Mouse (Mus musculus) forebrain, embryonic 10.5 days (tissue): ENCODE results near the gene Camkmt. TPM values are rescaled to one million over a fixed set of nuclear protein-coding genes. Genes with fewer than 3 reads are reported as not detected.

Experiments
- DNase-seq: peaks from one replicate; pipeline ENCODE4 v3.0.0-alpha.2; 2017; ENCODE audit warnings: low spot score; ENCODE audit errors: extremely low spot score
- H3K27ac ChIP-seq: fragments of 300-500 bp; sonication (generic); 2 replicates; pipeline ENCODE4 v1.5.1; 2016; ENCODE audit warnings: mild to moderate bottlenecking
- H3K27me3 ChIP-seq: fragments of 300-500 bp; sonication (generic); 2 replicates; pipeline ENCODE4 v1.6.1; 2016; ENCODE audit warnings: mild to moderate bottlenecking; ENCODE audit not compliant: poor library complexity, severe bottlenecking
- H3K36me3 ChIP-seq: fragments of 300-500 bp; sonication (generic); replicated peaks from 2 replicates; pipeline ENCODE4 v1.6.1; 2016; ENCODE audit warnings: mild to moderate bottlenecking, moderate library complexity
- H3K4me1 ChIP-seq: fragments of 300-500 bp; sonication (generic); 2 replicates; pipeline ENCODE4 v1.6.1; 2016
- H3K4me3 ChIP-seq: fragments of 300-500 bp; sonication (generic); 2 replicates; pipeline ENCODE4 v1.5.1; 2016; ENCODE audit warnings: mild to moderate bottlenecking, moderate library complexity
- H3K9me3 ChIP-seq: fragments of 300-500 bp; sonication (generic); 2 replicates; pipeline ENCODE4 v1.6.1; 2016; ENCODE audit warnings: mild to moderate bottlenecking, moderate library complexity
- WGBS: fragments of 180-500 bp; shearing (Covaris S2); methylation state at CpG from one replicate; pipeline ENCODE4 v1.1.7; 2016; 5-methylcytosine and 5-hydroxymethylcytosine counted together
- polyA plus RNA-seq: library from polyadenylated mRNA; unstranded; fragments of >200 nt; fragmentation: Nextera tagmentation; extraction: Ambion mirVana; gene quantifications from 2 replicates; pipeline ENCODE4 v1.2.1, GENCODE M21; 2016

Gene Camkmt
- polyA plus RNA-seq, 1 experiment from 2014 or later, result 14.0 TPM

DNA sequence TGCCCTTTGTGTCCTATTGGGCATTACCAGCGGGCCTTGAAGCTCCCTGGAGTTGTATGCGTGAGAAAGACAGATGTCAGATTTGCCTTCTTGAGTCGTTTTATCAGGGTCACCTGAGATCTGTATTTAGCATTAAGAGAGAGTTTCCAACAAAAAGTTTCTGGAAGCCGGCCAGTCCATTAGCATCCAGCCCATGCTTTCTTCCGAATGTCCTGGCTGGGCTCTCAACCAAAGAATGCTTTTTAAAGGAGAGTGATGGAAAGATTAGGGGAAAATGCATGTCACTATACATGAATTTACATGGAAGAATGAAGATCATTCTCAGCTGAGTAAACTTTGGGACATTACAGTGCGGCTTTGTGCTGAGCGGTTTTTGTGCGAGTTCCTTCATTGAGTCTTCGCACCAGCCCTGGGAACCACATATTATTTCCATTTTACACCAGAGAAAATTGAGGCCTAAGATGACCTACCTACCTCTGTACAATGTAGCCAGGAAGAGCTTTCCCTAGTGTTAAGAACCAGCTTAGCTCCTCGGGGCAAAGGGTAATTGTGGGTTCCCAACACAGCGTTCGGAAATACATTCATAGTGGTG is 176.6 kb downstream of the Camkmt start:
- Histone ChIP-seq H3K9me3 (no peaks in the 10 kb centered on the region), H3K4me1 (peaks cover 16% of the 10 kb centered on the region), H3K27me3 (no peaks in the 10 kb centered on the region), H3K27ac (no peak overlapping the region), H3K4me3 (no peak overlapping the region), H3K36me3 (no peaks in the 10 kb centered on the region)
- 84% methylated on average over 12 of the region's 12 CpGs for WGBS
- no peak for DNase-seq

DNA sequence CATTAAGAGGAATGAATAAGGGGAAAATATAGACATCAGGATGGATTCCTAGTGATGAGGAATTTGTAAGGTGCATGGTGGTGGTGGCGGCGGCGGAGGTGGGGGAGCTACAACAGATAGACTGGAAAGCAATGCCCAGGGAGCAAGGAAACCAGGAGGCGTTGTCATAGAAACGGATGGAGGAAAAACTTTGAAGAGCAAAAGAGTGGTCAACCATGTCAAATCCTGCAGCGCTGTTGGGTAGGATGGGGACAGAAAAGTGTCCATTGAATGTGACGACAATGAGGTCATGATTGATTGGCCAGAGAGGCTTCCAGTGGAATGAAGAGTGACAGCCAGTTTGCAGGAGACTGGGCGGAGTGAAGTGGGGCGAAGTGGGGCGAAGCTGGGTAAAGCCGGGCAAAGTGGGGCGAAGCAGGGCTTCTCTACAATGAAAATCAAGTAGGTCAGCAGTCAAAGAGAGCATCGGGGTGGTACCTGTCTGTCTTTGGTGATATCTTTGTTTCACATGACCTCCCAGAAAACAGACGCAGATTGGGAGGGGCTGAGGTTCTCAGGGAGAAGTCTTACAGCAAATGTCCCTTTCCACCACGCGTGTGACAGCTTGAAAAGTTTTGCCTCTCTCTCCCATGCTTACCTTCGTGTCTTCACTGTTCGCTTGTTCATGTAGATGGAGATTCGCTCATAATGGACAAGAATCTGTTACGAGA is 181.3 kb downstream of the Camkmt start:
- WGBS, result 74% methylated on average over 20 of the region's 20 CpGs
- DNase-seq, result no peak
- no peak overlapping the region for H3K4me3 ChIP-seq
- no peaks in the 10 kb centered on the region for H3K9me3 ChIP-seq
- peaks cover 15% of the 10 kb centered on the region for H3K4me1 ChIP-seq
- no peaks in the 10 kb centered on the region for H3K27me3 ChIP-seq
- H3K27ac ChIP-seq, result no peak overlapping the region; the same call in 1 of the 2 replicates
- no peaks in the 10 kb centered on the region for H3K36me3 ChIP-seq

DNA sequence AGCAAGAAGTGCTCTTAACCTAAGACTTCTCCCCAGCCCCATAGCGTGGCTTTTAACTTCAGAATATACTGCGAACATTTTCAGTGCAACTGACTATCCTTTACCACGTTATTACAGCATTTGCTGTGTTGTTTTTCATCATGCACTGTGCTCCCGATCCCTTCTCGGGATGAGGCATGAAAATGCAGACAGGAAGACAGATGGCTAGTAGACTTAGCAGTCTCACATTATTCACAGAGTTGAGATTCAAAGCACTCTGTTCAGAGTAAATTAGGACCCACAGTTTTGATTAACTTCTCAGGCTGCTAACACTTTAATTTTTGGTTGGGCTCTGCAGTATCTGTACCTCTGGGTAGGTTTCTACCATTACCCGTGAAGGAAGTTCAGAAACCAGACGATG is 189.4 kb downstream of the Camkmt start:
- Histone ChIP-seq H3K27ac (no peak overlapping the region), H3K9me3 (no peaks in the 10 kb centered on the region; the same call in 1 of the 2 replicates), H3K27me3 (no peaks in the 10 kb centered on the region), H3K4me3 (no peak overlapping the region), H3K36me3 (no peaks in the 10 kb centered on the region), H3K4me1 (no peaks in the 10 kb centered on the region)
- no peak for DNase-seq
- WGBS, result 86% methylated on average over 7 of the region's 7 CpGs

- Histone ChIP-seq H3K27me3 (no peaks in the 10 kb centered on the region), H3K36me3 (no peaks in the 10 kb centered on the region), H3K4me3 (no peak overlapping the region), H3K4me1 (no peaks in the 10 kb centered on the region), H3K27ac (no peak overlapping the region), H3K9me3 (no peaks in the 10 kb centered on the region; the same call in 1 of the 2 replicates)
- DNase-seq, result no peak
- 80% methylated on average over 5 of the region's 5 CpGs for WGBS
Observed at GRCm38 (mm10) chr17:85282447-85282846, 192.1 kb downstream of the Camkmt start.

DNA sequence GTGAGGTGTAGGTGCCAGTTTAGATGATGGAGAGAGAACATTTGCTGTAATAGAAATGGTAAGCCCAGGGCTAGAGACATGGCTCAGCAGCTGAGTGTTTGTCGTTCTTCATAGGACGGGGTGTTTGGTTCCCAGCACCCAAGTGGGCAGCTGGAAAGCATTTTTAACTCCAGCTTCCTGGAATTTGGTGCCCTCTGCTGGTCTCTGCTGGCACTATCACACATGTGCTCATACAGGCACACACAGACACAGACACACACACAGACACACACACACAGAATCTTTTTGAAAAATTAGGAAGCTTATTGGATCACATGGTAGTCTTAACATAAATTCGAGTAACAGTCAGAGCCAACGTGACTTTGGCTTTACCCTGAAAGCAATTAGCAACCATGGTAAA is 200.8 kb downstream of the Camkmt start:
- no peak overlapping the region for H3K27ac ChIP-seq
- H3K27me3 ChIP-seq, result no peaks in the 10 kb centered on the region
- DNase-seq, result no peak
- H3K4me3 ChIP-seq, result no peak overlapping the region
- no peaks in the 10 kb centered on the region for H3K4me1 ChIP-seq
- no peaks in the 10 kb centered on the region for H3K36me3 ChIP-seq
- WGBS, result 94% methylated on average over 4 of the region's 4 CpGs
- H3K9me3 ChIP-seq, result no peaks in the 10 kb centered on the region

DNA sequence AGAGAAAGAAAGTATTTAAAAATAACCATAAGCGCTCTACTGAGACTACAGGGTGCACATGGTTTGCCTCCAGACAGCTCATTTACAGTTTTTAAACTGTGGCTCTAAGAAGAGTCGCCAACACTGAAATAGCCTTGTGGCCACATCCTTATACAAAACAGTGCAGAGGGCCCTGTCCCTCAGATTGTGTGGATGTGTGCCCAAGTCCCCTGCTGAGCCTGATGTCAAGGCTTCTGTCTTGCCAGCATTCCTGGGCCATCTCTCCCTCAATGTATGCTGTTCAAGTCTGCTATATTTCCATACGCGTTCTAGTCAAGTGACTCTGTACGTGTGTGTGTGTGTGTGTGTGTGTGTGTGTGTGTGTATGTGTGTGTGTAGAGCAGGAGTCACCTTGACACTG is 201.2 kb downstream of the Camkmt start:
- H3K36me3 ChIP-seq, result no peaks in the 10 kb centered on the region
- 97% methylated on average over 5 of the region's 5 CpGs for WGBS

GRCm38 (mm10) chr17:85292276-85292675 is 201.9 kb downstream of the Camkmt start:
- no peaks in the 10 kb centered on the region for H3K9me3 ChIP-seq

More for the DNA sequence above, 201.2 kb downstream of the Camkmt start:
- Histone ChIP-seq H3K4me3 (no peak overlapping the region), H3K4me1 (no peaks in the 10 kb centered on the region), H3K9me3 (no peaks in the 10 kb centered on the region), H3K27ac (no peak overlapping the region), H3K27me3 (no peaks in the 10 kb centered on the region)
- no peak for DNase-seq

DNA sequence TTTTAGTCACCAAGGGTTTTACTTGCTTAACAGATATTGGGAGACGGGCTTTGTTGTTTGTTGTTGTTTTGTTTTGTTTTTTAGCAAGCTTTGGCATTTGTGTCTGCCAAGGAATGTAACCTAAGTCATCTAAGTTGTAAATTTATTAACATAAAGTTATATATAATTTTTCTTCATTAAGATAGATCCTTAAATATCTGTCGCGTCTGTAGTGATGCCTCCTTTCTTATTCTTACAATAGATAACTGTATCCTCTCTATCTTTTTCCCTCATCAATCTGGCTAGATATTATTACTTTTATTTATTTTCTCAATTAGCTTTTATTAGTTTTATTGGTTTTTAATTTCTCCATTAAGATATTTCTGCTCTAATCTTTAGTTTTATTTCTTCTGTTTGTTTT is 213.3 kb downstream of the Camkmt start:
- H3K27ac ChIP-seq, result no peak overlapping the region
- no peaks in the 10 kb centered on the region for H3K27me3 ChIP-seq
- over 99% methylated on average over 3 of the region's 3 CpGs for WGBS
- H3K4me1 ChIP-seq, result no peaks in the 10 kb centered on the region
- no peaks in the 10 kb centered on the region for H3K36me3 ChIP-seq
- no peak for DNase-seq
- H3K9me3 ChIP-seq, result no peaks in the 10 kb centered on the region
- no peak overlapping the region for H3K4me3 ChIP-seq

More at GRCm38 (mm10) chr17:85292276-85292675, 201.9 kb downstream of the Camkmt start:
- no peak overlapping the region for H3K27ac ChIP-seq
- no peaks in the 10 kb centered on the region for H3K4me1 ChIP-seq
- no peak for DNase-seq
- no peak overlapping the region for H3K4me3 ChIP-seq
- H3K36me3 ChIP-seq, result no peaks in the 10 kb centered on the region
- WGBS, result 91% methylated on average over 6 of the region's 6 CpGs
- H3K27me3 ChIP-seq, result no peaks in the 10 kb centered on the region

GRCm38 (mm10) chr17:85308566-85308965 is 218.2 kb downstream of the Camkmt start:
- Histone ChIP-seq H3K27ac (no peak overlapping the region), H3K27me3 (no peaks in the 10 kb centered on the region), H3K4me3 (no peak overlapping the region), H3K9me3 (no peaks in the 10 kb centered on the region), H3K36me3 (no peaks in the 10 kb centered on the region), H3K4me1 (0 out of 2 replicates have a peak, but pooled peaks cover 3% of the 10 kb centered on the region)
- no peak for DNase-seq
- 88% methylated on average over 7 of the region's 7 CpGs for WGBS

DNA sequence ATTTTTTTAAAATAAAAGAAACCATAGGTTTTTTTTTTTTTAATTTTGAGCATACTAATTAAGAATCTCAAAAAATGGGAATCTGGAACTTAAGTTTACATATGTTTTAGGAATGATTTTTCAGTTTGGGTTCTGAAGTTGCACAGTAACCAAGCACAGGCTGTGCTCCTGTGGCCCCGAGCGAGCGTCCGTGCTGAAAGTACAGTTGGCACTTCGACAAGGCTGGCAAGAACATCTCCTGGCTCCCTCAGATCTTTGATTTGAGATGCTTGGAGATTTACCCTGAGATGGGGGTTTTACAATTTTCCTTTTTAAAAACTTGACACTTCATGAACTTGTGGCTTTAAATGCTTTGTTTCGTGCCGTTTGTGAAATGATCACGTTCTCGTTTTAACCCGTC is 218.7 kb downstream of the Camkmt start:
- Histone ChIP-seq H3K27me3 (no peaks in the 10 kb centered on the region), H3K27ac (no peak overlapping the region), H3K4me1 (0 out of 2 replicates have a peak, but pooled peaks cover 3% of the 10 kb centered on the region), H3K36me3 (no peaks in the 10 kb centered on the region), H3K9me3 (no peaks in the 10 kb centered on the region), H3K4me3 (no peak overlapping the region)
- DNase-seq, result no peak
- 97% methylated on average over 10 of the region's 10 CpGs for WGBS

GRCm38 (mm10) chr17:85311348-85311747 is 221.0 kb downstream of the Camkmt start:
- 87% methylated on average over 13 of the region's 13 CpGs for WGBS
- DNase-seq, result no peak
- Histone ChIP-seq H3K4me3 (no peak overlapping the region), H3K36me3 (no peaks in the 10 kb centered on the region), H3K27me3 (no peaks in the 10 kb centered on the region), H3K4me1 (0 out of 2 replicates have a peak, but pooled peaks cover 3% of the 10 kb centered on the region), H3K27ac (no peak overlapping the region), H3K9me3 (no peaks in the 10 kb centered on the region)

DNA sequence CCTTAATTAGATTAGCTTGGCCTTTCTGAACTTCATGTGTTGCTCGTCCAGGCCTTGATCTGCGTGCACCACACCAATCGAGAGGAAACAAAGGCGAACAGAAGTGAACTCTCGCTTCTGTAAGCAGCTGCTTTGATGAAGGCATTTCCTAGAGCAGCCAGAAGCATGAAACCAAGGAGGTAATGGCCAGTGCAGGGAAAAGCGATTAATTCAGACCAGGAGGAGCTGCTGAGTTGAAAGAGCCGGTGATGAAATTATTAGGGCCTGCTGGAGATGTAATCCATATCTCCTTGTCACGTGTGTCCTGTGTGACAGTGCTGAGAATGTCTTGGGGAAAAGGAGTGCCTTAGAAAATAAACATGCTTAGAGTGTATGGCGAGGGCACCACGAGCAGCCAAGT is 228.0 kb downstream of the Camkmt start:
- Histone ChIP-seq H3K27me3 (no peaks in the 10 kb centered on the region), H3K36me3 (no peaks in the 10 kb centered on the region), H3K27ac (no peak overlapping the region), H3K9me3 (no peaks in the 10 kb centered on the region), H3K4me1 (peaks cover 8% of the 10 kb centered on the region), H3K4me3 (no peak overlapping the region)
- DNase-seq, result no peak
- WGBS, result 60% methylated on average over 10 of the region's 10 CpGs

DNA sequence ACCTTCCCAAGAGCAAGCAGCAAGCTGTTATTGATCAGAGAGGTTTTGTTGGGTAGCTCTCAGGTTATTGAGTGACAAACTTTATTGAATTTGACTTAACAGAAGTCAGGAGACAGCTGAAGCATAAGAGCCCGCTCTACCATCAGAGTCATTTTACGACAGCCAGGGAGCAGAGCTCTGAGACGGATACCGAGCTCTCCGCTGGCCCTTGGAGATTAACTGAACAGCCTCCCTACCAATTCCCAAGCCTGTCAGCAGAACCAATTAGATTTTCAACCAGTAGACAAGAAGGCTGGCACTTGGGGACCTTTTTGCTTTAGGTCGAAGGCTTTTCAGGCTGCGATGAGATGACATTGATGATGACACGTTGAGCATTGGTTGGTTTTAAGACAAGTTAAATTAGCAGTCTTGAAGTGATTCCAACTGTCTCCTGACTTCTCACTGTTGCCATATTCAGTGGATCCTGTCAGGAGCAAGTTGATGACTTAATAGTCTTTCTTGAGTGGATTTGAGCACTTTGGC is 229.5 kb downstream of the Camkmt start:
- Histone ChIP-seq H3K27me3 (no peaks in the 10 kb centered on the region), H3K27ac (no peak overlapping the region), H3K9me3 (no peaks in the 10 kb centered on the region), H3K4me3 (no peak overlapping the region), H3K4me1 (peaks cover 8% of the 10 kb centered on the region), H3K36me3 (no peaks in the 10 kb centered on the region)
- 87% methylated on average over 8 of the region's 8 CpGs for WGBS
- DNase-seq, result no peak
